ENCODE assay signal across 26 mouse cellular contexts in the genomic region with DNA sequence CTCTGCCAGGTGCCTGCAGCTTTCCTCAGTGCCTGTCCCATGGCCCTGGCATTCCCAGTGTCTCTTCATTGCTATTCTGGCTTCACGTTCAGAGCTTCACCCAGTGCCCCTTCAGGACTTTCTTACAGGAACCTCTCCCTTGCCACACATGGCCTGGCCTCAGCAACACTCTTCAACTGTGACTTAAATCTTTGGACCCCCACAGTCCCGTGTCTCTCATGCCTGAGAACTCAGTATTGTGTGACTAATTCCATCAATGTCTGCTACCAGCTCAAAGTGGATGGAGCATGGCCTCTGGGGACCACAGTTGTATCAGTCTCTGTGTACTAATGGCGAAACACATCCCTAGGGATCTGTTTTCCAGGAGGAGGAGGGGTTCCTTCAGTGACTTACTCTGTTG.
A peak's percentile ranks its signal among the peaks of the same experiment; 100 is the strongest.
DNase-seq lines count a peak whose midpoint lies in the region; ATAC-seq and TF ChIP-seq lines count a peak whose summit lies in the region.
"Had no signal": no experiment of that assay in that cellular context is flagged by ENCODE, and none has a peak within 500 bp of the region (broad histone marks: within the 10 kb centered on the region; RNA-seq: fewer than 3 reads in every experiment).

No protein-coding gene starts in this region.

- POLR2A ChIA-PET in Patski (lab: Charles Lee), result no interaction called here

- in situ Hi-C loops in Patski (cut with MboI; ENCODE audit: low pct_unique_long_range_greater_than_20kb), result no loop called here

- no peaks in the 10 kb centered on the region for H3K27me3 ChIP-seq in embryonic facial prominence, embryonic 14.5 days (replicated peaks; ENCODE audit: control insufficient read depth, insufficient read depth, low read length)
- H3K27me3 ChIP-seq in embryonic facial prominence, embryonic 10.5 days (replicated peaks; ENCODE audit: low read depth, poor library complexity, severe bottlenecking), result no peaks in the 10 kb centered on the region
- no peaks in the 10 kb centered on the region for H3K27me3 ChIP-seq in Patski
- H3K27me3 ChIP-seq: embryonic facial prominence, embryonic 12.5 days; forebrain, embryonic 15.5 days; limb, embryonic 15.5 days; liver, embryonic 15.5 days; midbrain, embryonic 15.5 days had no signal

- H3K36me3 ChIP-seq in embryonic facial prominence, embryonic 14.5 days (ENCODE audit: control insufficient read depth, insufficient read depth, low read length), result no peaks in the 10 kb centered on the region
- no peaks in the 10 kb centered on the region for H3K36me3 ChIP-seq in embryonic facial prominence, embryonic 10.5 days (replicated peaks)
- H3K36me3 ChIP-seq: embryonic facial prominence, embryonic 12.5 days; forebrain, embryonic 10.5 days; forebrain, embryonic 15.5 days; limb, embryonic 10.5 days; limb, embryonic 15.5 days; liver, embryonic 15.5 days; midbrain, embryonic 10.5 days; midbrain, embryonic 15.5 days had no signal

- intact Hi-C loops in left cerebral cortex, postnatal 4 days (cut with DNase I), result no loop called here

- H3K9ac ChIP-seq in embryonic facial prominence, embryonic 14.5 days (ENCODE audit: low read depth, low read length), result no peak overlapping the region
- H3K9ac ChIP-seq: embryonic facial prominence, embryonic 12.5 days; forebrain, embryonic 15.5 days; limb, embryonic 15.5 days; liver, embryonic 15.5 days; lung, embryonic 14.5 days; midbrain, embryonic 15.5 days had no signal

- DNase-seq in embryonic facial prominence, embryonic 14.5 days (ENCODE audit: low spot score), result peak; percentile 48
- DNase-seq in embryonic facial prominence, embryonic 10.5 days (ENCODE audit: low spot score), result no peak
- DNase-seq in left cerebral cortex, postnatal 4 days, result peak; percentile 17
- DNase-seq in left cerebral cortex, adult 9 months (ENCODE audit: low spot score in 2 of 2), result no peak
- peak; percentile 22 for DNase-seq in Patski (ENCODE audit: low read depth, low spot score)
- DNase-seq in gastrocnemius, postnatal 25 days, result no peak
- no peak for DNase-seq in neural tube, embryonic 10.5 days (ENCODE audit: extremely low spot score, low spot score)
- DNase-seq: adrenal gland, adult 8-10 months; cerebellum, adult 11 months; cerebellum, adult 9-10 months; cerebellum, postnatal 36 days; gastrocnemius, adult 2 months; kidney, adult 18-20 months; lung, embryonic 14.5 days; thymus, postnatal 14 days had no signal

- no peak overlapping the region for H3K27ac ChIP-seq in embryonic facial prominence, embryonic 14.5 days (replicated peaks; ENCODE audit: low read depth, low read length)
- H3K27ac ChIP-seq in embryonic facial prominence, embryonic 10.5 days (replicated peaks), result no peak overlapping the region
- H3K27ac ChIP-seq: embryonic facial prominence, embryonic 12.5 days; forebrain, embryonic 10.5 days; forebrain, embryonic 15.5 days; limb, embryonic 10.5 days; limb, embryonic 15.5 days; liver, embryonic 15.5 days; midbrain, embryonic 10.5 days; midbrain, embryonic 15.5 days had no signal

- no peaks in the 10 kb centered on the region for H3K9me3 ChIP-seq in embryonic facial prominence, embryonic 14.5 days (ENCODE audit: control insufficient read depth, low read length)
- no peaks in the 10 kb centered on the region for H3K9me3 ChIP-seq in embryonic facial prominence, embryonic 10.5 days
- H3K9me3 ChIP-seq: embryonic facial prominence, embryonic 12.5 days; forebrain, embryonic 10.5 days; forebrain, embryonic 15.5 days; limb, embryonic 10.5 days; limb, embryonic 15.5 days; liver, embryonic 15.5 days; midbrain, embryonic 10.5 days; midbrain, embryonic 15.5 days had no signal

- peaks cover 7% of the 10 kb centered on the region for H3K4me1 ChIP-seq in embryonic facial prominence, embryonic 14.5 days (ENCODE audit: control insufficient read depth, insufficient read depth, low read length)
- H3K4me1 ChIP-seq in embryonic facial prominence, embryonic 10.5 days, result peaks cover 31% of the 10 kb centered on the region
- H3K4me1 ChIP-seq: forebrain, embryonic 15.5 days; midbrain, embryonic 15.5 days had no signal

- ATAC-seq in embryonic facial prominence, embryonic 14.5 days (ENCODE audit: low read depth), result no peak
- peak; percentile 47 for ATAC-seq in Patski
- ATAC-seq: activated CD4-positive, CD25-positive, alpha-beta regulatory T cell, adult 4 months; forebrain, embryonic 15.5 days; hindbrain, embryonic 16.5 days; midbrain, embryonic 15.5 days had no signal

- no peak overlapping the region for H3K4me3 ChIP-seq in embryonic facial prominence, embryonic 14.5 days (ENCODE audit: low read depth, low read length)
- H3K4me3 ChIP-seq in embryonic facial prominence, embryonic 10.5 days, result no peak overlapping the region
- H3K4me3 ChIP-seq: embryonic facial prominence, embryonic 12.5 days; forebrain, embryonic 10.5 days; forebrain, embryonic 15.5 days; gastrocnemius, adult 2 months; layer of hippocampus, adult 2 months; limb, embryonic 10.5 days; limb, embryonic 15.5 days; liver, embryonic 15.5 days; midbrain, embryonic 10.5 days; midbrain, embryonic 15.5 days had no signal

- H3K4me2 ChIP-seq in embryonic facial prominence, embryonic 14.5 days (ENCODE audit: low read depth, low read length), result no peak overlapping the region
- H3K4me2 ChIP-seq: embryonic facial prominence, embryonic 12.5 days; forebrain, embryonic 15.5 days; limb, embryonic 15.5 days; liver, embryonic 15.5 days; lung, embryonic 14.5 days; midbrain, embryonic 15.5 days had no signal

- CTCF ChIA-PET in Patski (lab: Charles Lee), result interaction anchor here (1.2 to 5.2 kb wide), 2 partner anchors 16 to 40 kb away, joined by 4 to 23 read pairs; no protein-coding TSS in a partner anchor

- TF ChIP-seq CTCF in Patski (IDR thresholded peaks at IDR 0.05), result no peak

- 35% methylated on average over 3 of the region's 3 CpGs for WGBS in embryonic facial prominence, embryonic 14.5 days
- WGBS in embryonic facial prominence, embryonic 10.5 days, result 47% methylated on average over 3 of the region's 3 CpGs

Comparison
In these comparisons a context has a peak if more than half of its experiments do, and no peak if none do; other contexts are left out.
1. DNase-seq: peak in embryonic facial prominence, embryonic 14.5 days (single experiment), left cerebral cortex, postnatal 4 days (single experiment) and Patski (single experiment); none in embryonic facial prominence, embryonic 10.5 days (single experiment), left cerebral cortex, adult 9 months (0 of 2), gastrocnemius, postnatal 25 days (single experiment) and neural tube, embryonic 10.5 days (single experiment).